Mouse (Mus musculus) cerebellum, postnatal 14 days (tissue): ENCODE results near the gene D130052B06Rik.

Experiments
- DNase-seq, 2 experiments: peaks; one replicate each; pipeline ENCODE4 v3.0.0; 2021; ENCODE audit warnings: mixed read lengths in 2 of 2

The D130052B06Rik gene

DNA sequence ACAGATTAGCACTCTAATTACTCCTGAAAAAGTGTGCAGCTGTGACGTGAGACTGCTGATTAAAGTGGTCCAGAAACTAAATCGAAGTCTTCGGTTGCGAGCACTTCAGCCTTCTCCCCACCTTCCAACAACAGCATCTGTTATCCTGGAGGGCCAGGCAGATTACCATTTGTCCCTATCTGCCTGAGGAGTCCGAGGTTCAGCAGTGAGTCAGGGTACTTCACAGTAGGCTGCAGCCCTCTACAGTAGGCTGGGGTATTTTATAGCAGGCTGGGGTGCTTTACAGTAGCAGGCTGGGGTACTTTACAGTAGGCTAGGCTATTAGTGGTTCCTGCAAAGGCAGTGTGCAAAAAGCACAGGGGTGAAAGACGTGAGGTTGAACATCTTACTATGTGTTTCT lies 69.3 kb downstream of the D130052B06Rik start:
- DNase-seq: no peak

GRCm38 (mm10) chr11:33670105-33670965 lies 71.2 kb downstream of the D130052B06Rik start:
- DNase-seq: no peak
